Mouse (Mus musculus) kidney, embryonic 14.5 days (tissue): ENCODE results near the gene Rabgap1l. TPM values are rescaled to one million over a fixed set of nuclear protein-coding genes. Genes with fewer than 3 reads are reported as not detected.

Source experiments
- ATAC-seq: fragments of 200-750 bp; cut with Nextera tagmentation; 2 replicates; pipeline ENCODE4 v1.8.0; 2017; ENCODE audit warnings: moderate number of reproducible peaks, mild to moderate bottlenecking, moderate TSS enrichment, moderate library complexity; ENCODE audit not compliant: low FRiP score, low TSS enrichment
- H3K27ac ChIP-seq: fragments of 300-500 bp; sonication (generic); 2 replicates; pipeline ENCODE4 v1.5.1; 2014; ENCODE audit warnings: low read depth, mild to moderate bottlenecking, low read length, moderate library complexity, mixed read lengths
- H3K27me3 ChIP-seq: fragments of 300-500 bp; sonication (generic); 2 replicates; pipeline ENCODE4 v1.6.1; 2014; ENCODE audit warnings: mild to moderate bottlenecking, low read length; ENCODE audit not compliant: control insufficient read depth, insufficient read depth
- H3K36me3 ChIP-seq: fragments of 300-500 bp; sonication (generic); 2 replicates; pipeline ENCODE4 v1.6.1; 2014; ENCODE audit warnings: low read length, mixed read lengths; ENCODE audit not compliant: control insufficient read depth, insufficient read depth
- H3K4me1 ChIP-seq: fragments of 300-500 bp; sonication (generic); 2 replicates; pipeline ENCODE4 v1.6.1; 2014; ENCODE audit warnings: low read length, mixed read lengths; ENCODE audit not compliant: control insufficient read depth, insufficient read depth
- H3K4me2 ChIP-seq: fragments of 300-500 bp; sonication (generic); replicated peaks from 2 replicates; pipeline ENCODE4 v1.6.1; 2014; ENCODE audit warnings: low read depth, mild to moderate bottlenecking, low read length
- H3K4me3 ChIP-seq: fragments of 300-500 bp; sonication (generic); 2 replicates; pipeline ENCODE4 v1.5.1; 2014; ENCODE audit warnings: mild to moderate bottlenecking, low read length
- H3K9ac ChIP-seq: fragments of 300-500 bp; sonication (generic); 2 replicates; pipeline ENCODE4 v1.6.1; 2014; ENCODE audit warnings: low read depth, mild to moderate bottlenecking, low read length, moderate library complexity
- H3K9me3 ChIP-seq: fragments of 300-500 bp; sonication (generic); 2 replicates; pipeline ENCODE4 v1.6.1; 2016; ENCODE audit warnings: low read length; ENCODE audit not compliant: control insufficient read depth
- WGBS: fragments of 180-500 bp; shearing (Covaris S2); extraction: QIAGEN DNeasy Blood & Tissue Kit; methylation state at CpG from one replicate; pipeline ENCODE4 v1.1.7; 2014; 5-methylcytosine and 5-hydroxymethylcytosine counted together
- polyA plus RNA-seq: library from polyadenylated mRNA; unstranded; fragments of >200 nt; fragmentation: Nextera tagmentation; extraction: Ambion mirVana; gene quantifications from 2 replicates; pipeline ENCODE4 v1.2.1, GENCODE M21; 2014

Rabgap1l gene
- polyA plus RNA-seq, 1 experiment from 2014 or later: 13.2 TPM

- no peak for ATAC-seq
- H3K4me2 ChIP-seq: no peak overlapping the region
- H3K4me1 ChIP-seq: no peaks in the 10 kb centered on the region
- H3K36me3 ChIP-seq: no peaks in the 10 kb centered on the region
- H3K9me3 ChIP-seq: no peaks in the 10 kb centered on the region
- no peak overlapping the region for H3K4me3 ChIP-seq
- no peaks in the 10 kb centered on the region for H3K27me3 ChIP-seq
- no peak overlapping the region for H3K27ac ChIP-seq
- no peak overlapping the region for H3K9ac ChIP-seq
Observed at GRCm38 (mm10) chr1:160465186-160465585, 327.8 kb downstream of the Rabgap1l start.

GRCm38 (mm10) chr1:160464148-160464547, 328.9 kb downstream of the Rabgap1l start:
- no peaks in the 10 kb centered on the region for H3K36me3 ChIP-seq
- no peaks in the 10 kb centered on the region for H3K9me3 ChIP-seq
- H3K4me2 ChIP-seq: no peak overlapping the region
- no peaks in the 10 kb centered on the region for H3K27me3 ChIP-seq
- no peak overlapping the region for H3K9ac ChIP-seq
- H3K4me1 ChIP-seq: no peaks in the 10 kb centered on the region
- H3K27ac ChIP-seq: no peak overlapping the region
- H3K4me3 ChIP-seq: no peak overlapping the region
- ATAC-seq: no peak

GRCm38 (mm10) chr1:160460346-160460745, 332.7 kb downstream of the Rabgap1l start:
- WGBS: 87% methylated on average over 1 of the region's 1 CpGs
- no peaks in the 10 kb centered on the region for H3K27me3 ChIP-seq
- no peak overlapping the region for H3K9ac ChIP-seq
- H3K4me3 ChIP-seq: no peak overlapping the region
- no peak for ATAC-seq
- no peaks in the 10 kb centered on the region for H3K9me3 ChIP-seq
- no peak overlapping the region for H3K4me2 ChIP-seq
- no peaks in the 10 kb centered on the region for H3K36me3 ChIP-seq
- no peaks in the 10 kb centered on the region for H3K4me1 ChIP-seq
- H3K27ac ChIP-seq: no peak overlapping the region

DNA sequence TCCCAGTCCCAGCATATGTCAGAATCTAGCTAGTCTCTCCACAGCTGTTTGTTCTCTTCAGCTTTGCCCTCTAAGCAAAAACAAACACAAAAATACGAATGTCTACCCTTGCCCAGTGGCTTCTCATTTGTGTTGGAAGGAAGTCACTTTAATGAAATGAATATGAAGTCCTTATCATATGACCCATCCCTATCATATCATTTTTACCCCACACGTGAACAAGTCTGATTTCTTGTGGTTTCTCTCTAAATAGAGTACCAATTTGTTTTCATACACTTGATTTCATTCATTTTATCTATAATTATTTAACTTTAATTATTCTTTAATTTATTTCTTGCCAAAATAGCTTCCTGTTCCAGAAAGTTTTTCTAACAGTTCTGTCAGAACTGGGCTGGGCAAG, 341.3 kb downstream of the Rabgap1l start:
- Histone ChIP-seq H3K4me3 (no peak overlapping the region), H3K27ac (no peak overlapping the region), H3K9me3 (no peaks in the 10 kb centered on the region), H3K27me3 (no peaks in the 10 kb centered on the region), H3K4me2 (no peak overlapping the region), H3K9ac (no peak overlapping the region), H3K36me3 (no peaks in the 10 kb centered on the region), H3K4me1 (no peaks in the 10 kb centered on the region)
- no peak for ATAC-seq
- WGBS: 68% methylated on average over 2 of the region's 2 CpGs

DNA sequence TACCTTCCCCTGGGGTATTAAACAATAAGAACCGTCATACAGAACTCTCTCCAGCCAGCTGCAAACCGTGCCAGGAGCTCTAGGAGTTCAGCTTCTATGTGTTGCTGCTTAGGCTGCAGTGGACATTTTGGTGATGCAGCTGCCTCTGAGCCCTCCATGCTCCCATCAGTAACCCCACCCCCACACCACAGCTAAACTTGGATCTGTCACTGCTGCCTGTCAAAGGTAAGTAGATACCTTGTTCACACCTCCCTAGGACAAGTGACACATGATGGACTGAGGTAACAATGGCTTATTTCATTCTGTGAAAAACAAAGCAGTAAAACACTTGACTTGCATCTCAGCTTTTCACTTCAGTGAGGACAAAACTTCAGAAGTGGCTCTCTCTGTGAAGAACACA, 344.3 kb downstream of the Rabgap1l start:
- H3K4me1 ChIP-seq: no peaks in the 10 kb centered on the region
- H3K36me3 ChIP-seq: no peaks in the 10 kb centered on the region
- H3K9ac ChIP-seq: no peak overlapping the region
- no peaks in the 10 kb centered on the region for H3K9me3 ChIP-seq
- H3K4me3 ChIP-seq: no peak overlapping the region
- H3K27me3 ChIP-seq: no peaks in the 10 kb centered on the region
- WGBS: 65% methylated on average over 2 of the region's 2 CpGs
- H3K4me2 ChIP-seq: no peak overlapping the region
- ATAC-seq: no peak
- H3K27ac ChIP-seq: no peak overlapping the region

- H3K4me3 ChIP-seq: no peak overlapping the region
- no peak overlapping the region for H3K9ac ChIP-seq
- no peak for ATAC-seq
- H3K36me3 ChIP-seq: no peaks in the 10 kb centered on the region
- no peak overlapping the region for H3K4me2 ChIP-seq
- no peak overlapping the region for H3K27ac ChIP-seq
- H3K27me3 ChIP-seq: no peaks in the 10 kb centered on the region
- no peaks in the 10 kb centered on the region for H3K4me1 ChIP-seq
- WGBS: 81% methylated on average over 1 of the region's 1 CpGs
- no peaks in the 10 kb centered on the region for H3K9me3 ChIP-seq
Observed at GRCm38 (mm10) chr1:160446823-160447222, 346.2 kb downstream of the Rabgap1l start.

- Histone ChIP-seq H3K36me3 (no peaks in the 10 kb centered on the region), H3K9ac (no peak overlapping the region), H3K4me1 (no peaks in the 10 kb centered on the region), H3K4me3 (no peak overlapping the region), H3K9me3 (no peaks in the 10 kb centered on the region), H3K27ac (no peak overlapping the region), H3K27me3 (no peaks in the 10 kb centered on the region), H3K4me2 (no peak overlapping the region)
- WGBS: 71% methylated on average over 1 of the region's 1 CpGs
- ATAC-seq: no peak
Observed at GRCm38 (mm10) chr1:160443506-160443905, 349.5 kb downstream of the Rabgap1l start.

- Histone ChIP-seq H3K27ac (no peak overlapping the region), H3K4me3 (no peak overlapping the region)
- no peak for ATAC-seq
Observed at GRCm38 (mm10) chr1:160441679-160442078, 351.3 kb downstream of the Rabgap1l start.

GRCm38 (mm10) chr1:160441161-160441560, 351.9 kb downstream of the Rabgap1l start:
- Histone ChIP-seq H3K4me3 (no peak overlapping the region), H3K27me3 (no peaks in the 10 kb centered on the region), H3K9ac (no peak overlapping the region), H3K9me3 (no peaks in the 10 kb centered on the region), H3K36me3 (no peaks in the 10 kb centered on the region), H3K4me1 (no peaks in the 10 kb centered on the region), H3K27ac (no peak overlapping the region), H3K4me2 (no peak overlapping the region)
- WGBS: 86% methylated on average over 5 of the region's 5 CpGs
- ATAC-seq: no peak

More at GRCm38 (mm10) chr1:160441679-160442078, 351.3 kb downstream of the Rabgap1l start:
- no peaks in the 10 kb centered on the region for H3K36me3 ChIP-seq
- H3K4me1 ChIP-seq: no peaks in the 10 kb centered on the region
- H3K9me3 ChIP-seq: no peaks in the 10 kb centered on the region
- H3K4me2 ChIP-seq: no peak overlapping the region
- H3K9ac ChIP-seq: no peak overlapping the region
- 63% methylated on average over 2 of the region's 2 CpGs for WGBS
- no peaks in the 10 kb centered on the region for H3K27me3 ChIP-seq

DNA sequence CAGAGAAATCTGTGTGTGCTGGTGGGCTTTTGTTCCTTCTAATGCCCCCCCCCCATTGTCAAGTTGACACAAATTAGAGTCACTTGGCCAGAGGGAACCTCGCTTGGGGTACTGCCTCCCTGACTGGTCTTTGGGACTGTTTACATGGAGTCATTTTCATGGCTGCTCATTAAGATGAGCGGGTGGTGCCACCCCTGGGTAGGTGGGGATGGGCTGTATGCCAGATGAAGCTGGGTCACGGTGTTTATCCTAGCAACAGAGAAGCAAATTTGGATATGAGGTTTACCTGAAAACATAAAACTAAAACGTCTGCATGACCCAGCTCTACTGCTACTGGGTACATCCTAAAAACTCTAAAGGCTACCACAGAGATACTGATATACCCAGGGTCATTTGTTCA, 354.2 kb downstream of the Rabgap1l start:
- no peaks in the 10 kb centered on the region for H3K27me3 ChIP-seq
- H3K9ac ChIP-seq: no peak overlapping the region

More for the DNA sequence above, 354.2 kb downstream of the Rabgap1l start:
- Histone ChIP-seq H3K36me3 (no peaks in the 10 kb centered on the region), H3K4me1 (no peaks in the 10 kb centered on the region), H3K4me3 (no peak overlapping the region), H3K4me2 (no peak overlapping the region), H3K27ac (no peak overlapping the region), H3K9me3 (no peaks in the 10 kb centered on the region)
- WGBS: 68% methylated on average over 4 of the region's 4 CpGs
- no peak for ATAC-seq
